In genomic region chr3:95159511-95159986, GRCm38 (mm10) we compare ENCODE assay signal across 8 mouse cellular contexts. TPM values are rescaled to one million over a fixed set of nuclear protein-coding genes. Genes with fewer than 3 reads are reported as not detected.
DNase-seq lines count a peak whose midpoint lies in the region; ATAC-seq and TF ChIP-seq lines count a peak whose summit lies in the region.

No protein-coding gene starts in this region.

- WGBS in kidney, postnatal 0 days = 22% methylated on average over 8 of the region's 8 CpGs
- 10% methylated on average over 8 of the region's 8 CpGs for WGBS in embryonic facial prominence, embryonic 10.5 days
- WGBS in hindbrain, postnatal 0 days = 20% methylated on average over 8 of the region's 8 CpGs
- WGBS in neural tube, embryonic 12.5 days = 10% methylated on average over 8 of the region's 8 CpGs

- H3K4me3 ChIP-seq in kidney, postnatal 0 days (replicated peaks; ENCODE audit: low read depth, low read length) = peak overlapping the region; percentile 64
- H3K4me3 ChIP-seq in embryonic facial prominence, embryonic 10.5 days = peak overlapping the region; percentile 89
- peak overlapping the region; percentile 93 for H3K4me3 ChIP-seq in hindbrain, postnatal 0 days (ENCODE audit: low read length)
- peak overlapping the region; percentile 86 for H3K4me3 ChIP-seq in neural tube, embryonic 12.5 days

- DNase-seq in kidney, postnatal 0 days (ENCODE audit: low spot score) = no peak
- DNase-seq in kidney, postnatal 4 days = no peak
- no peak for DNase-seq in embryonic facial prominence, embryonic 10.5 days (ENCODE audit: low spot score)
- DNase-seq in hindbrain, postnatal 0 days (ENCODE audit: low spot score) = no peak
- no peak for DNase-seq in urinary bladder, adult 18-20 months (ENCODE audit: low spot score in 2 of 2)
- DNase-seq in spleen, postnatal 14 days (ENCODE audit: low spot score in 2 of 2) = no peak

- H3K9me3 ChIP-seq in kidney, postnatal 0 days (replicated peaks; ENCODE audit: low read length) = no peaks in the 10 kb centered on the region
- no peaks in the 10 kb centered on the region for H3K9me3 ChIP-seq in embryonic facial prominence, embryonic 10.5 days
- H3K9me3 ChIP-seq in hindbrain, postnatal 0 days (ENCODE audit: low read length) = no peaks in the 10 kb centered on the region
- H3K9me3 ChIP-seq in neural tube, embryonic 12.5 days = no peaks in the 10 kb centered on the region

- H3K9ac ChIP-seq in kidney, postnatal 0 days (ENCODE audit: low read depth, low read length) = peak overlapping the region; percentile 18; the same call in 1 of the 2 replicates
- H3K9ac ChIP-seq in hindbrain, postnatal 0 days (replicated peaks; ENCODE audit: low read length) = peak overlapping the region; percentile 78
- H3K9ac ChIP-seq in neural tube, embryonic 12.5 days = peak overlapping the region; percentile 88; the same call in 1 of the 2 replicates

- peak overlapping the region; percentile 97 for H3K4me2 ChIP-seq in kidney, postnatal 0 days (ENCODE audit: low read length)
- peak overlapping the region; percentile 83 for H3K4me2 ChIP-seq in hindbrain, postnatal 0 days (ENCODE audit: low read depth, low read length)
- peak overlapping the region; percentile 77 for H3K4me2 ChIP-seq in neural tube, embryonic 12.5 days (replicated peaks)

- H3K4me1 ChIP-seq in kidney, postnatal 0 days (replicated peaks; ENCODE audit: insufficient read depth, low read length) = peaks cover 12% of the 10 kb centered on the region; the same call in 1 of the 2 replicates
- H3K4me1 ChIP-seq in embryonic facial prominence, embryonic 10.5 days = peaks cover 44% of the 10 kb centered on the region
- H3K4me1 ChIP-seq in hindbrain, postnatal 0 days (ENCODE audit: insufficient read depth, low read length) = peaks cover 14% of the 10 kb centered on the region
- H3K4me1 ChIP-seq in neural tube, embryonic 12.5 days = peaks cover 37% of the 10 kb centered on the region

- H3K27ac ChIP-seq in kidney, postnatal 0 days = no peak overlapping the region
- no peak overlapping the region for H3K27ac ChIP-seq in embryonic facial prominence, embryonic 10.5 days (replicated peaks)
- H3K27ac ChIP-seq in hindbrain, postnatal 0 days = peak overlapping the region; percentile 68
- no peak overlapping the region for H3K27ac ChIP-seq in neural tube, embryonic 12.5 days

- no peaks in the 10 kb centered on the region for H3K36me3 ChIP-seq in kidney, postnatal 0 days (ENCODE audit: insufficient read depth, low read length)
- peaks cover 9% of the 10 kb centered on the region for H3K36me3 ChIP-seq in embryonic facial prominence, embryonic 10.5 days (replicated peaks)
- no peaks in the 10 kb centered on the region for H3K36me3 ChIP-seq in hindbrain, postnatal 0 days (ENCODE audit: insufficient read depth, low read length)
- H3K36me3 ChIP-seq in neural tube, embryonic 12.5 days = peaks cover 8% of the 10 kb centered on the region

- TF ChIP-seq CTCF in kidney, postnatal 0 days (IDR thresholded peaks at IDR 0.05; ENCODE audit: low read depth) = no peak
- no peak for TF ChIP-seq CTCF in hindbrain, postnatal 0 days (IDR thresholded peaks at IDR 0.05; ENCODE audit: low read depth)

- no peaks in the 10 kb centered on the region for H3K27me3 ChIP-seq in kidney, postnatal 0 days (ENCODE audit: insufficient read depth, low read length)
- peaks cover 58% of the 10 kb centered on the region for H3K27me3 ChIP-seq in embryonic facial prominence, embryonic 10.5 days (replicated peaks; ENCODE audit: low read depth, poor library complexity, severe bottlenecking)
- no peaks in the 10 kb centered on the region for H3K27me3 ChIP-seq in hindbrain, postnatal 0 days (ENCODE audit: insufficient read depth, low read length)
- H3K27me3 ChIP-seq in neural tube, embryonic 12.5 days (replicated peaks) = no peaks in the 10 kb centered on the region

- ATAC-seq in kidney, postnatal 0 days (replicated peaks; ENCODE audit: low FRiP score, low read depth) = no peak
- no peak for ATAC-seq in hindbrain, postnatal 0 days
- no peak for ATAC-seq in neural tube, embryonic 12.5 days (ENCODE audit: low FRiP score, low read depth)
- ATAC-seq in megakaryocyte-erythroid progenitor cell, adult 5-6 weeks (replicated peaks; ENCODE audit: low FRiP score, low TSS enrichment, poor library complexity, severe bottlenecking) = no peak

RNA-seq across cellular contexts. Expression of gene Sema6c, which starts 0.7 kb away (rescaled TPM):
- polyA plus RNA-seq in kidney, postnatal 0 days (2015; fragmentation: Nextera tagmentation; extraction: Ambion mirVana) = 1.8 and 2.9 TPM in 2 replicates
- 6.8 and 9.2 TPM in 2 replicates for polyA plus RNA-seq in embryonic facial prominence, embryonic 10.5 days (2016; fragmentation: Nextera tagmentation; extraction: Ambion mirVana)
- total RNA-seq in hindbrain, postnatal 0 days (2014; rRNA removed) = 127 and 172 TPM in 2 replicates
- 15.6 and 16.4 TPM in 2 replicates for polyA plus RNA-seq in hindbrain, postnatal 0 days (2015; fragmentation: Nextera tagmentation; extraction: Ambion mirVana)
- polyA plus RNA-seq in neural tube, embryonic 12.5 days (2016; fragmentation: Nextera tagmentation; extraction: Ambion mirVana) = 58.3 and 65.2 TPM in 2 replicates
- total RNA-seq in megakaryocyte-erythroid progenitor cell, adult 5-6 weeks (2014; fragmentation: Nextera tagmentation) = 0.27 TPM in 1 of 2 replicates, not detected in the other
- total RNA-seq in megakaryocyte-erythroid progenitor cell, adult 5-6 weeks (2017) = 0.99 TPM in 1 of 2 replicates, not detected in the other

RNA-seq across cellular contexts. Expression of gene Tnfaip8l2, which starts 17.4 kb away (rescaled TPM):
- 2.8 and 3.6 TPM in 2 replicates for polyA plus RNA-seq in kidney, postnatal 0 days (2015; fragmentation: Nextera tagmentation; extraction: Ambion mirVana)
- 0.98 and 2.8 TPM in 2 replicates for polyA plus RNA-seq in embryonic facial prominence, embryonic 10.5 days (2016; fragmentation: Nextera tagmentation; extraction: Ambion mirVana)
- total RNA-seq in hindbrain, postnatal 0 days (2014; rRNA removed) = 1.9 and 2.3 TPM in 2 replicates
- polyA plus RNA-seq in hindbrain, postnatal 0 days (2015; fragmentation: Nextera tagmentation; extraction: Ambion mirVana) = 3.1 and 3.6 TPM in 2 replicates
- 2.7 and 3.3 TPM in 2 replicates for polyA plus RNA-seq in neural tube, embryonic 12.5 days (2016; fragmentation: Nextera tagmentation; extraction: Ambion mirVana)
- total RNA-seq in megakaryocyte-erythroid progenitor cell, adult 5-6 weeks (2014; fragmentation: Nextera tagmentation) = 3.3 and 8.1 TPM in 2 replicates
- total RNA-seq in megakaryocyte-erythroid progenitor cell, adult 5-6 weeks (2017) = 3.1 and 6.7 TPM in 2 replicates

RNA-seq across cellular contexts. Expression of gene Lysmd1, which starts 25.7 kb away (rescaled TPM):
- 14.4 and 15.2 TPM in 2 replicates for polyA plus RNA-seq in kidney, postnatal 0 days (2015; fragmentation: Nextera tagmentation; extraction: Ambion mirVana)
- polyA plus RNA-seq in embryonic facial prominence, embryonic 10.5 days (2016; fragmentation: Nextera tagmentation; extraction: Ambion mirVana) = 14.0 and 14.5 TPM in 2 replicates
- 33.4 and 38.5 TPM in 2 replicates for total RNA-seq in hindbrain, postnatal 0 days (2014; rRNA removed)
- polyA plus RNA-seq in hindbrain, postnatal 0 days (2015; fragmentation: Nextera tagmentation; extraction: Ambion mirVana) = 39.2 and 42.4 TPM in 2 replicates
- polyA plus RNA-seq in neural tube, embryonic 12.5 days (2016; fragmentation: Nextera tagmentation; extraction: Ambion mirVana) = 24.5 and 24.8 TPM in 2 replicates
- total RNA-seq in megakaryocyte-erythroid progenitor cell, adult 5-6 weeks (2014; fragmentation: Nextera tagmentation) = 5.4 and 6.9 TPM in 2 replicates
- 6.2 and 7.2 TPM in 2 replicates for total RNA-seq in megakaryocyte-erythroid progenitor cell, adult 5-6 weeks (2017)

RNA-seq across cellular contexts. Expression of gene Scnm1, which starts 25.7 kb away (rescaled TPM):
- 63.0 and 63.5 TPM in 2 replicates for polyA plus RNA-seq in kidney, postnatal 0 days (2015; fragmentation: Nextera tagmentation; extraction: Ambion mirVana)
- polyA plus RNA-seq in embryonic facial prominence, embryonic 10.5 days (2016; fragmentation: Nextera tagmentation; extraction: Ambion mirVana) = 81.0 and 84.4 TPM in 2 replicates
- 44.6 and 56.7 TPM in 2 replicates for total RNA-seq in hindbrain, postnatal 0 days (2014; rRNA removed)
- 72.1 and 75.7 TPM in 2 replicates for polyA plus RNA-seq in hindbrain, postnatal 0 days (2015; fragmentation: Nextera tagmentation; extraction: Ambion mirVana)
- polyA plus RNA-seq in neural tube, embryonic 12.5 days (2016; fragmentation: Nextera tagmentation; extraction: Ambion mirVana) = 86.5 and 91.3 TPM in 2 replicates
- total RNA-seq in megakaryocyte-erythroid progenitor cell, adult 5-6 weeks (2014; fragmentation: Nextera tagmentation) = 59.1 and 86.0 TPM in 2 replicates
- 94.4 and 114 TPM in 2 replicates for total RNA-seq in megakaryocyte-erythroid progenitor cell, adult 5-6 weeks (2017)

RNA-seq across cellular contexts. Expression of gene Tmod4, which starts 35.3 kb away (rescaled TPM):
- polyA plus RNA-seq in kidney, postnatal 0 days (2015; fragmentation: Nextera tagmentation; extraction: Ambion mirVana) = 0.69 and 0.83 TPM in 2 replicates
- polyA plus RNA-seq in embryonic facial prominence, embryonic 10.5 days (2016; fragmentation: Nextera tagmentation; extraction: Ambion mirVana) = 1.4 and 1.5 TPM in 2 replicates
- total RNA-seq in hindbrain, postnatal 0 days (2014; rRNA removed) = 0.43 and 0.73 TPM in 2 replicates
- polyA plus RNA-seq in hindbrain, postnatal 0 days (2015; fragmentation: Nextera tagmentation; extraction: Ambion mirVana) = 1.1 and 1.5 TPM in 2 replicates
- polyA plus RNA-seq in neural tube, embryonic 12.5 days (2016; fragmentation: Nextera tagmentation; extraction: Ambion mirVana) = 1.3 and 1.6 TPM in 2 replicates
- 2.4 and 5.1 TPM in 2 replicates for total RNA-seq in megakaryocyte-erythroid progenitor cell, adult 5-6 weeks (2014; fragmentation: Nextera tagmentation)
- total RNA-seq in megakaryocyte-erythroid progenitor cell, adult 5-6 weeks (2017) = 0.99 and 2.9 TPM in 2 replicates

Comparison
In these comparisons a context has a peak if more than half of its experiments do, and no peak if none do; other contexts are left out.
1. H3K9ac ChIP-seq: peak in every context shown above with its lines; median percentile 88 in neural tube, embryonic 12.5 days; 78 in hindbrain, postnatal 0 days; 18 in kidney, postnatal 0 days.